Mouse (Mus musculus) left cerebral cortex, postnatal 14 days (tissue): ENCODE measurements around the gene Layn. TPM values are rescaled to one million over a fixed set of nuclear protein-coding genes. Genes with fewer than 3 reads are reported as not detected.
A peak's percentile ranks its signal among the peaks of the same experiment; 100 is the strongest.

Experiments used
- DNase-seq, 2 experiments: peaks; one replicate each; pipeline ENCODE4 v3.0.0; 2021 to 2022; ENCODE audit warnings: low spot score in 2 of 2, mixed read lengths in 1 of 2
- intact Hi-C: fragments of 180-260 bp; cut with DNase I; formaldehyde crosslinking; loops from one replicate; pipeline ENCODE4 v1.15.1; 2025
- long read RNA-seq, 2 experiments: library from polyadenylated mRNA; stranded (forward); transcript quantifications; one replicate each; pipeline ENCODE4 v2.0.0; 2021
- total RNA-seq, 2 experiments: library from RNA; stranded (reverse); gene quantifications; 2 replicates each; pipeline ENCODE4 v1.2.3; 2021

Gene Layn
- total RNA-seq: 10 to 100 TPM in 1 of 2 experiments, 1 to 10 TPM in 1; 8.1 to 10.3 TPM
- long read RNA-seq, experiment 1, partial matches to known transcripts: 0 of 6 reads
- long read RNA-seq, experiment 1, other reads (novel, unspliced or antisense): 5 of 6 reads
- long read RNA-seq, experiment 2, partial matches to known transcripts: 1 of 3 reads
- long read RNA-seq, experiment 2, other reads (novel, unspliced or antisense): 2 of 3 reads

DNA sequence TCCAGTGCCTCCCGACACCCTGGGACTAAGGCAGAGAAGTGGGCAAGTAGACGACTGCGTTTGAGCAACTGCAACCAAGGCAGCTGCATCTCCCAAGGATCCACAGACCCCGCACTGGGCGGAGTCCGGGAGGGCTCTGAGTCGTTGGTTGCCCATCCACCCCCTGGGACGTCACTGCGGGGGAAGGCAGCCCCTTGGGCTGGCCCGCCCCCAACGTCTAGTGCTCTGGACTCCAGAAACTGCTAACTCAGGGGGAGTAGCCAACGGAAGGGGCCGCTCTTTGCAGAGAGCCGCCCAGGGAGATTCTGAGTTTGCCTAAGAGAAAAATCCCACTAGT is at the start of gene Layn:
Gene Layn, minus strand, starts transcription at position 116 of the 337 bp plus-strand sequence.
- peak; percentile 55 to 65 for DNase-seq
- intact Hi-C loops: no loop called here

DNA sequence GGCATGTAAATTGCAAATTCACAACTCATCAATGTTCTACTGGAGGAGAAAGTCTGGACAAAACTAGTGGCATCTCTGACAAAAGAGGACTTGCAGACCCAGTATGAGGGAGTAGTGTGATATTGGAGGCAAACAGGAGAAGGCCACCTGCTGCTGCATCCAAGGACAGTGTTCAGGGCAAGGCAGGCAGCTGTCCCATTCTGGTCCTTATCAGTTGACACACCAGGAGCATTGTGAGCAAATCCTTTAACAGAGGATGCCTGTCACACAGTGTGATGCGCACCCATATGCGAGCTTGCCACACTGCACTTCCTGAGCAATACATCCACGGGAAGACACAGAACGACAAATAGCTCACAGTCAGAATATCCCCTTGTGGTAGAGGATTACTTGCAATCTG is 37.9 kb upstream of the Layn start:
- no peak for DNase-seq

DNA sequence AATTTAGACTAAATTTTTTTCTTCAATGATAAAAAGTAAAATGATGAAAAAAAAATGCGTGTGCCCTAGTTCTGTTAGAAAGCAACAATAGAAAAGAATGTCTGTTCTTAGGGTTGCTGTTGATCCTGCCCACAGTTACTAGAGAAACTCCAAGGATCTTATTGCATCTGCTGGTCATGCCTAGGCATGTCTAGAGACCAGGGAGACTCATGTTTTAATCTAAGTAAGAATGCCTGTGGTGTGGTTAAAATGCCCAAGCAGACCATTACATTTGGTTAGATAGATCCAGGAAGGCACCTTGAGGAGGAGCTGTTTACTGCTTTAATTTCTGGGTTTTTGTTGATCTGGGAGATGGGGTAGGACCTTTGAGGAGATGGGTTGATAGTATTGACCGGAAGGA is 28.9 kb upstream of the Layn start:
- no peak for DNase-seq
- intact Hi-C loops: no loop called here

More for the DNA sequence above, 37.9 kb upstream of the Layn start:
- intact Hi-C loops: no loop called here

DNA sequence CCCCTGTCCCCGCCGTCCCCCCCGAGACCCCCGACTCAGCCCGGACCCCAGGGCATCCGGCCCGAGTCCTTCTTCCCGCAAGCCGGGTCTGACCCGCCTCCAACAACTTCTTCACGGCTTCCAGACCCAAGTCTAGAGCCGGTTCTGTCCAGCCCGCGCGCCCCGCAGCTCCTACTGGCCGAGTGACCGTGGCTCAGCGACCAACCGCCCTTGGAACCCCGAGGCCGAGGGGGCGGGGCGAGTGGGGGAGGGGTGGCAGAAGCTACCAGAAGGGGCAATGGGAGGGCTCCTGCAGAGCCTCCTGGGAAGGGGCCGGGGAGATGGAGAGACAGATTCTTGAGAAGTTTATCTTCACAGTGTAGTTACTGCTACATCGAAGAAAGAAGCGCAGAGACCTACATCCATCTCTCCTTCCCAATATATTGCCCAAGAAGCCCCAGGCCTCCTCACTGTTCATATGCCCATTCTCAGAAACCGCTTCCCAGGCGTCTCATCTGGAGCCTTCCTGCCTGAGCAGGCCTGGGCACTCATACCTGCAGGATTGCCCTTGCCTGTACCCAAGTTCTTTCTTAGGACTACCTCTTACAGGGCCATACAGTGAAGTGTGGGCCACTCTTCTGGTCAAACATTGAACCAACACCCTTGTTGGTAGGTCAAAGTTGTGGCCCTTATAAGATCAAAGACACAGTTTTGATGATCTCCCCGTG is 27.1 kb upstream of the Layn start:
- peak in 1 of 2 experiments; percentile 8 for DNase-seq
- intact Hi-C loops: no loop called here

GRCm38 (mm10) chr9:51102963-51103807 is 26.3 kb upstream of the Layn start:
- peak; percentile 18 to 43 for DNase-seq

DNA sequence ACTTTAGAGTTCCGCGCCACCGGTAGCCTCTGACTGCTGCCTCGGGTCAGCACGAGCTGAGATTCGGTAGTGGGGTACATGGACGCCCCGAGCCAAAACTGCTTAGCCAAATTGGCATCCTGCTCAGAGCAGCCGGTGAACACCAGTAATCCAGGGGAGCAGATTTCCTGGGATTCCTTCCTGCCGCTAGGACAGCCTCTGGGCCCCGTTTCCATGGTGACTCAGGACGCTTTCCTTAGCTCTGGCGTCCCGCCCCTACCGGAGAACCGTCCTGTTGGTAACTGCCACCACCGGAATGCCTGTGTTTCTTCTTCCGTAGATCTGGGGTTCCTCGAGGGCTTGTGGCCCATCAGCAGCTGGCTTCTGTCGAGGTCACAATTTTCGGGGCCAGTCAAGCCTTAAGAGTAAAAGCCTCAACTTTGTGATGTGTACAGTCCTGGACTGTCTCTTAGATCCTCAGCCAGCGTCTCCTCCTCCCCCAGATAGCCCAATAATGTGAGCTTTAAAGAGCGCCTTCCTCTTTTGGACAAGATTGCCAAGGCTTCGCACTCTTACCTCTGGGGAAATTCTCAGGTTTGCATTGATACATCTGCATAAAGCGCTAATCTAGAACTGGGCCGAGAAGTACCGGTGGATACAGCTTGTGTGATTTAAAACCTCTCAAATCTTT is 25.0 kb upstream of the Layn start, which contains the start of gene 4833427G06Rik:
Gene 4833427G06Rik, minus strand, starts transcription at position 323 of the 670 bp plus-strand sequence.
- peak; percentile 37 to 43 for DNase-seq
- intact Hi-C loops: no loop called here

More at GRCm38 (mm10) chr9:51102963-51103807, 26.3 kb upstream of the Layn start:
- intact Hi-C loops: no loop called here

GRCm38 (mm10) chr9:51096306-51096705 is 19.4 kb upstream of the Layn start:
- intact Hi-C loops: no loop called here

GRCm38 (mm10) chr9:51093697-51094096 is 16.8 kb upstream of the Layn start:
- DNase-seq: no peak
- intact Hi-C loops: no loop called here

More at GRCm38 (mm10) chr9:51096306-51096705, 19.4 kb upstream of the Layn start:
- no peak for DNase-seq

- intact Hi-C loops: no loop called here
- DNase-seq: no peak
These were observed 4.7 kb upstream of the Layn start for GRCm38 (mm10) chr9:51081614-51082013.

GRCm38 (mm10) chr9:51076300-51076978 is 455 bp downstream of the Layn start:
- no peak for DNase-seq

GRCm38 (mm10) chr9:51075780-51076179 is 1.1 kb downstream of the Layn start:
- intact Hi-C loops: no loop called here
- DNase-seq: peak in 1 of 2 experiments; percentile 7

More at GRCm38 (mm10) chr9:51076300-51076978, 455 bp downstream of the Layn start:
- intact Hi-C loops: no loop called here

GRCm38 (mm10) chr9:51070801-51071200 is 6.1 kb downstream of the Layn start:
- intact Hi-C loops: no loop called here

GRCm38 (mm10) chr9:51068202-51068601 is 8.7 kb downstream of the Layn start:
- no peak for DNase-seq
- intact Hi-C loops: no loop called here

More at GRCm38 (mm10) chr9:51070801-51071200, 6.1 kb downstream of the Layn start:
- no peak for DNase-seq

DNA sequence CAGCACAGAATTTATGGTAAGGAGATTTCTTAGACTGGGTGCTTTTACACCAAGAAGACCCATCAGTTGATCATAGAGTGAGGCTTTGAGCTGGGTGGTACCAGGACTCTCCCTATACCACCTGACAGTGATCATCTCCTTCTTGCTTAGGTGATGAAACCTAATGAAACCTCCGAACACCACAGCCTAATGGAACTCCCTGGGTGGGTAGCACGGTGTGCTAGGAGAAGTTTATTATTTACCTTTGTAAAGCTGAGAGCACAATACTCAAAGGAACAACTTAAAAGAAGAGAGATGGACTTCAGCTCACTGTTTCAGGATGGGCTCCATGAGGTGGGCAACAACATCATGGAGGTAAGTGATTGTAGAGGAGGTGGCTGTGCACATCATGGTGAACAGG is 16.3 kb downstream of the Layn start, which contains the start of gene Btg4:
Gene Btg4, plus strand, starts transcription at position 301 of the 400 bp plus-strand sequence.
- no peak for DNase-seq
- intact Hi-C loops: no loop called here

DNA sequence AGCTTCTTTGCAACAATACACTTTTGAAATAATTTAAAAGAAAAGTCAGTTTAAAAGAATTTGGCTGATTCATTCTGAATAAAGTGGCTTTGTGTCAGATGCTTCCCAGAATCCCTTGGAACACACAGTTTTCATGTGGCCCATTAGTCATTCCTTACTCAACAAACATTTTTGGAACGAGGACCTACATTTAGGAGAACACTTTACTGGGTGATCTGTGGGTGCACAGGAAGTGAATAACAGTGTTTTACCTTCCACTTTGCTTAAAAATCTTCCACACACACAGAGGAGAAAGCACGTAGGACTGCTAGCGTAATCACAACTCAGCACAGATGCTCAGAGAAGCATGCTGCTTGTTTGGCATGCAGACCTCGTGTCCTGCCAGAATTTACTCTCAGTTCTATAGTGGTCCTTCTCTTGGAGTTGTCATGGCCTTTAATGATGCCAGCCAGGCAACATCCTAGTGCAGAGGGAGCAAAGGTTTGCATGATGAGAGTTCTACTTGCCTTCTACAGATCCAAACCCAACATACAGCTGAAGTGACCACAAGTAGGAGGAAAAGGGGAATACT is 17.9 kb downstream of the Layn start:
- peak; percentile 19 to 59 for DNase-seq
- intact Hi-C loops: no loop called here

DNA sequence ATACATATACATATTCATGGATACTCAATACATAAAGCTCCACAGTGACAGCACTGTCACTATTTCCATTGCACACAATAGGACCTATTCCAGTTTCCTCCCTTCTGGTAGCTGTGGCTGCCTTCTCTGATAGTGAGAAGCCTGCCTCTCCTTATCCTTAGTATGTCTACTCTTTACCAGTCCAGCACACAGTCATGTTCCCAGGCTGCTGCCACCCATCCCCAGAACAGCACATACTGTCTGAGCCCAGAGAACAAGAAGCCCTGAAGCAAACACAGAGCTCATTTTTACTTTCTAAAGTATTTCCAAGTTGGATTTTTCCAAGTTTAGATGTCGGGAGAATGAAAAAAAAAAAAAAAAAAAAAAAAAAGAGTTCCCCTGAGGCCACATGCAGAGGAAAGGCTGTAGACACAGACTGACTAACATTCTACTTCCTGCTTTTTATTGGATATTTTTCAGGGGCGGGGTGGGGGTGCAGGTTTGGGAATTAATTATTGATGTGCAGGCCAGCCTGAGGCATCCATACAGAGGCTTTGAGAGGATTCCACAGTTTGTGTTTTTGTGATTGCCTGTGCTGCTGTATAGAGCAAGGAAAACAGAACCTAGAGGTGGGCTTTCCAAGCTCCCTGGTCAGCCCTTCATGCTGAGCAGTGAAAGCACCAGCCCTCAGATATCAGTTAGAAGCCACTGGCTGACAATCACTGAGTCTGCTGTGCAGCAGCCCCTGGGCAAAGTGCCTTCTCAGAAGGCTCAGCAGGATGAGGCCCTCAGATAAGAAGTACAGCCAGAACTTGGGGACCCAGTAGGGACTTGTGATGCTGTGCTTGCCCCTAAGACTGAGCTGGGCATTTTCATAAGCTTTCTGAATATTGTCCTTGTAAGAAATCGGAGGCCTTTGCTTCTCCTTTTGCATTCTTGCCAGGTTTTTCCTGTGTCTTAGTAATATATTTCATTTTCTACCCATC is 20.3 kb downstream of the Layn start:
- DNase-seq: peak; percentile 25
- intact Hi-C loops: no loop called here

DNA sequence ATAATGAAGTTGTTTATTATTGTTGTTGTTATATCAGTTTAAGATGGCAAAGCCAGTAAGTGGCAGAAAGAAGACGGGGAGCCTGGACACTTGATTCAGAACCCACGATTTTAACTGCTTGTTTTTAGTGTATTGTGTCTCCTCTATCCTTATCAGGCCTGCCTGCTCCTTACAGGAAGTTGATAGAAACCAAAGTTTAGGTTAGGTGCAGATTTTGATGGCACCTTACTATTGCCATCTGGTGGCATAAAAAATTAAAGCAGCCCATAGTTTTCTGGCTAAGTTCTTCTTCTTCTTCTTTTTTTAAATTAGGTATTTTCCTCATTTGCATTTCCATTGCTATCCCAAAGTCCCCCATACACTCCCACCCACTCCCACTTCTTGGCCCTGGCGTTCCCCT is 24.7 kb downstream of the Layn start:
- peak; percentile 30 to 36 for DNase-seq
- intact Hi-C loops: loop anchor here (5.0 kb wide), 1 partner anchor 205 kb away; the partner anchor contains the start of gene Ppp2r1b
